Mouse (Mus musculus): Measurements from ENCODE around the gene Fam207a.

GRCm38 (mm10) chr10:77467407-77467806 is 48.2 kb downstream of the Fam207a start:
- TF ChIP-seq CTCF (conservative IDR thresholded peaks at IDR 0.05; ENCODE audit: insufficient read depth, insufficient read length, low read depth, low read length), result no peak
- no peak for TF ChIP-seq POLR2A (IDR thresholded peaks at IDR 0.05; ENCODE audit: low read depth, low read length)
